Comparison of ENCODE assay signal across 26 mouse cellular contexts in genomic region chr16:36074772-36075171, GRCm38 (mm10). TPM values are rescaled to one million over a fixed set of nuclear protein-coding genes. Genes with fewer than 3 reads are reported as not detected.
DNase-seq lines count a peak whose midpoint lies in the region; ATAC-seq and TF ChIP-seq lines count a peak whose summit lies in the region.
"Had no signal": no experiment of that assay in that cellular context is flagged by ENCODE, and none has a peak within 500 bp of the region (broad histone marks: within the 10 kb centered on the region; RNA-seq: fewer than 3 reads in every experiment).

No protein-coding gene starts in this region.

- TF ChIP-seq EP300 in stomach, postnatal 0 days (optimal IDR thresholded peaks at IDR 0.05), result no peak

- H3K27me3 ChIP-seq in intestine, postnatal 0 days (replicated peaks; ENCODE audit: control insufficient read depth, insufficient read depth, low read length), result no peaks in the 10 kb centered on the region
- no peaks in the 10 kb centered on the region for H3K27me3 ChIP-seq in stomach, postnatal 0 days (ENCODE audit: control insufficient read depth, insufficient read depth, low read length)
- no peaks in the 10 kb centered on the region for H3K27me3 ChIP-seq in heart, embryonic 12.5 days (replicated peaks)
- H3K27me3 ChIP-seq: CH12.LX; embryonic facial prominence, embryonic 12.5 days; forebrain, embryonic 13.5 days; forebrain, embryonic 15.5 days; Patski had no signal

- H3K27ac ChIP-seq in intestine, postnatal 0 days (ENCODE audit: low read depth, low read length), result peak overlapping the region; percentile 87
- H3K27ac ChIP-seq in stomach, postnatal 0 days (replicated peaks), result peak overlapping the region; percentile 63
- no peak overlapping the region for H3K27ac ChIP-seq in heart, embryonic 12.5 days (ENCODE audit: poor library complexity, severe bottlenecking)
- H3K27ac ChIP-seq: embryonic facial prominence, embryonic 10.5 days; embryonic facial prominence, embryonic 12.5 days; forebrain, embryonic 13.5 days; forebrain, embryonic 15.5 days had no signal

- H3K9me3 ChIP-seq in intestine, postnatal 0 days (ENCODE audit: control insufficient read depth), result no peaks in the 10 kb centered on the region
- no peaks in the 10 kb centered on the region for H3K9me3 ChIP-seq in stomach, postnatal 0 days (ENCODE audit: control insufficient read depth, low read length)
- H3K9me3 ChIP-seq in heart, embryonic 12.5 days (replicated peaks), result no peaks in the 10 kb centered on the region
- H3K9me3 ChIP-seq: embryonic facial prominence, embryonic 10.5 days; embryonic facial prominence, embryonic 12.5 days; forebrain, embryonic 13.5 days; forebrain, embryonic 15.5 days; G1E had no signal

- H3K4me2 ChIP-seq in intestine, postnatal 0 days (replicated peaks; ENCODE audit: low read depth), result peak overlapping the region; percentile 30; the same call in 1 of the 2 replicates
- H3K4me2 ChIP-seq in stomach, postnatal 0 days (replicated peaks; ENCODE audit: low read depth), result no peak overlapping the region
- H3K4me2 ChIP-seq in heart, embryonic 12.5 days, result no peak overlapping the region
- H3K4me2 ChIP-seq: embryonic facial prominence, embryonic 12.5 days; forebrain, embryonic 13.5 days; forebrain, embryonic 15.5 days had no signal

- no peak overlapping the region for H3K4me3 ChIP-seq in intestine, postnatal 0 days (ENCODE audit: low read depth, low read length)
- no peak overlapping the region for H3K4me3 ChIP-seq in stomach, postnatal 0 days (ENCODE audit: low read depth, low read length)
- no peak overlapping the region for H3K4me3 ChIP-seq in heart, embryonic 12.5 days
- H3K4me3 ChIP-seq: embryonic facial prominence, embryonic 10.5 days; embryonic facial prominence, embryonic 12.5 days; forebrain, embryonic 13.5 days; forebrain, embryonic 15.5 days had no signal

- no peaks in the 10 kb centered on the region for H3K36me3 ChIP-seq in intestine, postnatal 0 days (ENCODE audit: control insufficient read depth, insufficient read depth)
- no peaks in the 10 kb centered on the region for H3K36me3 ChIP-seq in stomach, postnatal 0 days (ENCODE audit: control insufficient read depth, insufficient read depth, low read length)
- H3K36me3 ChIP-seq in heart, embryonic 12.5 days, result peaks cover 3% of the 10 kb centered on the region
- H3K36me3 ChIP-seq: forebrain, embryonic 15.5 days had no signal

- peak; percentile 63 for DNase-seq in 416B (ENCODE audit: low read depth)
- DNase-seq in stomach, postnatal 0 days (ENCODE audit: low spot score), result no peak
- no peak for DNase-seq in kidney, postnatal 36 days
- DNase-seq: adrenal gland, adult 8-10 months; adrenal gland, postnatal 14 days; adrenal gland, postnatal 36 days; B cell, adult 2 months; cerebellum, adult 11-12 months; cerebellum, adult 2 months; cerebellum, adult 9-10 months; cerebellum, postnatal 10 days; cerebellum, postnatal 25 days; forebrain, postnatal 0 days had no signal

- H3K4me1 ChIP-seq in intestine, postnatal 0 days (replicated peaks; ENCODE audit: control insufficient read depth, insufficient read depth, low read length), result no peaks in the 10 kb centered on the region
- H3K4me1 ChIP-seq in stomach, postnatal 0 days (replicated peaks; ENCODE audit: control insufficient read depth, insufficient read depth), result no peaks in the 10 kb centered on the region
- peaks cover under 1% of the 10 kb centered on the region for H3K4me1 ChIP-seq in heart, embryonic 12.5 days (replicated peaks)

- H3K9ac ChIP-seq in intestine, postnatal 0 days (ENCODE audit: low read depth, low read length), result no peak overlapping the region; the same call in 1 of the 2 replicates
- no peak overlapping the region for H3K9ac ChIP-seq in stomach, postnatal 0 days (ENCODE audit: low read length)
- H3K9ac ChIP-seq in heart, embryonic 12.5 days, result no peak overlapping the region
- H3K9ac ChIP-seq: embryonic facial prominence, embryonic 12.5 days; forebrain, embryonic 13.5 days; forebrain, embryonic 15.5 days; forebrain, postnatal 0 days had no signal

- 40% methylated on average over 3 of the region's 3 CpGs for WGBS in intestine, postnatal 0 days
- 83% methylated on average over 3 of the region's 3 CpGs for WGBS in stomach, postnatal 0 days
- 89% methylated on average over 3 of the region's 3 CpGs for WGBS in heart, embryonic 12.5 days

- peak; percentile 62 for ATAC-seq in intestine, postnatal 0 days
- ATAC-seq in stomach, postnatal 0 days (ENCODE audit: low FRiP score, low TSS enrichment), result peak; percentile 25
- ATAC-seq in heart, embryonic 12.5 days (ENCODE audit: insufficient number of reproducible peaks, low FRiP score), result no peak
- ATAC-seq: activated CD4-positive, CD25-positive, alpha-beta regulatory T cell, adult 4 months; CD4-positive, CD25-positive, alpha-beta regulatory T cell, adult 4 months; forebrain, embryonic 13.5 days; forebrain, embryonic 15.5 days; forebrain, postnatal 0 days; Patski had no signal

- no peak for TF ChIP-seq CTCF in intestine, postnatal 0 days (IDR thresholded peaks at IDR 0.05; ENCODE audit: low read depth)
- TF ChIP-seq CTCF in stomach, postnatal 0 days (IDR thresholded peaks at IDR 0.05; ENCODE audit: low read depth), result no peak

RNA-seq across cellular contexts. Expression of gene Ccdc58, which starts 3.3 kb away (rescaled TPM):
- 64.6 and 65.2 TPM in 2 replicates for polyA plus RNA-seq in intestine, postnatal 0 days (2015; fragmentation: Nextera tagmentation; extraction: Ambion mirVana)
- 49.8 and 52.1 TPM in 2 replicates for polyA plus RNA-seq in stomach, postnatal 0 days (2015; fragmentation: Nextera tagmentation; extraction: Ambion mirVana)
- 86.9 and 89.7 TPM in 2 replicates for polyA plus RNA-seq in heart, embryonic 12.5 days (2016; fragmentation: Nextera tagmentation; extraction: Ambion mirVana)

RNA-seq across cellular contexts. Expression of gene Fam162a, which starts 3.4 kb away (rescaled TPM):
- polyA plus RNA-seq in intestine, postnatal 0 days (2015; fragmentation: Nextera tagmentation; extraction: Ambion mirVana), result 445 and 480 TPM in 2 replicates
- polyA plus RNA-seq in stomach, postnatal 0 days (2015; fragmentation: Nextera tagmentation; extraction: Ambion mirVana), result 416 and 424 TPM in 2 replicates
- 690 and 731 TPM in 2 replicates for polyA plus RNA-seq in heart, embryonic 12.5 days (2016; fragmentation: Nextera tagmentation; extraction: Ambion mirVana)

RNA-seq across cellular contexts. Expression of gene Wdr5b, which starts 33.8 kb away (rescaled TPM):
- 3.8 and 4.0 TPM in 2 replicates for polyA plus RNA-seq in intestine, postnatal 0 days (2015; fragmentation: Nextera tagmentation; extraction: Ambion mirVana)
- 5.1 TPM in 2 replicates for polyA plus RNA-seq in stomach, postnatal 0 days (2015; fragmentation: Nextera tagmentation; extraction: Ambion mirVana)
- 6.2 and 6.3 TPM in 2 replicates for polyA plus RNA-seq in heart, embryonic 12.5 days (2016; fragmentation: Nextera tagmentation; extraction: Ambion mirVana)

RNA-seq across cellular contexts. Expression of gene Csta1, which starts 56.3 kb away (rescaled TPM):
- polyA plus RNA-seq in intestine, postnatal 0 days (2015; fragmentation: Nextera tagmentation; extraction: Ambion mirVana), result 0.12 TPM in 1 of 2 replicates, not detected in the other
- polyA plus RNA-seq in stomach, postnatal 0 days (2015; fragmentation: Nextera tagmentation; extraction: Ambion mirVana), result 107 and 119 TPM in 2 replicates
- 0.17 TPM in 1 of 2 replicates, not detected in the other for polyA plus RNA-seq in heart, embryonic 12.5 days (2016; fragmentation: Nextera tagmentation; extraction: Ambion mirVana)
- polyA plus RNA-seq: CD4-positive, CD25-positive, alpha-beta regulatory T cell, adult 4 months; cerebellum, adult 2 months; cortical plate, adult 2 months; embryonic facial prominence, embryonic 12.5 days; forebrain, embryonic 11.5 days; forebrain, embryonic 13.5 days; forebrain, embryonic 15.5 days; forebrain, postnatal 0 days; G1E had no signal
